In the genomic region with DNA sequence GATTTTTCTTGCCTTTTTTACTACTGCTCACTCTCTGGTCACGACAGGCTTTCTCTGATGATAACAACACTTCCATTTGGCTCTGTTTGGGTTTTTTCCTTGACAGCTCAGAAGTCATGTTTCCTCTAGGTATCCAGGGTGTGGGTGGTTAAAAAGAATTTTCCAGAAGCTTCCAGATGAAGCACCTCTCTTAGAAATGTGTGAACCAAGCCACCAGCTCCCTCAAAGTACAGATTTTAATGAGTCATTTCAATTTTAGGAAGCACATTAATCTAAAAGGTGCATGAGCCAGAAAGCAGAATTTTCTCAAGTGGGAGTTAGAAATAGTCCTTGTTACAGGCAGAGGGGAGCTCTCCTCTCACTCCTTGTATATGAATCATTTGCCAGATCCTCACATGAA, we compare ENCODE assay signal across 24 mouse cellular contexts.
A peak's percentile ranks its signal among the peaks of the same experiment; 100 is the strongest.
DNase-seq lines count a peak whose midpoint lies in the region; ATAC-seq lines count a peak whose summit lies in the region.
"Had no signal": no experiment of that assay in that cellular context is flagged by ENCODE, and none has a peak within 500 bp of the region (broad histone marks: within the 10 kb centered on the region; RNA-seq: fewer than 3 reads in every experiment).

No protein-coding gene starts in this region.

- 26% methylated on average over 1 of the region's 1 CpGs for WGBS in heart, embryonic 12.5 days
- 20% methylated on average over 1 of the region's 1 CpGs for WGBS in intestine, embryonic 15.5 days

- no peak overlapping the region for H3K9ac ChIP-seq in heart, embryonic 12.5 days
- H3K9ac ChIP-seq in intestine, embryonic 15.5 days, result no peak overlapping the region
- H3K9ac ChIP-seq: embryonic facial prominence, embryonic 15.5 days; midbrain, embryonic 13.5 days; neural tube, embryonic 12.5 days had no signal

- H3K4me2 ChIP-seq in heart, embryonic 12.5 days, result no peak overlapping the region
- H3K4me2 ChIP-seq in intestine, embryonic 15.5 days (replicated peaks), result no peak overlapping the region
- H3K4me2 ChIP-seq: embryonic facial prominence, embryonic 15.5 days; midbrain, embryonic 13.5 days; neural tube, embryonic 12.5 days had no signal

- no peaks in the 10 kb centered on the region for H3K27me3 ChIP-seq in heart, embryonic 12.5 days (replicated peaks)
- no peaks in the 10 kb centered on the region for H3K27me3 ChIP-seq in intestine, embryonic 15.5 days (replicated peaks)
- H3K27me3 ChIP-seq: embryonic facial prominence, embryonic 15.5 days; midbrain, embryonic 13.5 days; neural tube, embryonic 12.5 days had no signal

- H3K4me1 ChIP-seq in heart, embryonic 12.5 days (replicated peaks), result peaks cover 14% of the 10 kb centered on the region
- no peaks in the 10 kb centered on the region for H3K4me1 ChIP-seq in intestine, embryonic 15.5 days (replicated peaks)
- H3K4me1 ChIP-seq: embryonic facial prominence, embryonic 15.5 days; limb, embryonic 10.5 days; midbrain, embryonic 13.5 days; neural tube, embryonic 12.5 days had no signal

- no peak for DNase-seq in heart, adult 9 months (ENCODE audit: low spot score in 2 of 2)
- DNase-seq in right cerebral cortex, adult 2 months (ENCODE audit: low spot score in 2 of 2), result peak; percentile 71 to 76
- no peak for DNase-seq in right cerebral cortex, postnatal 10 days (ENCODE audit: low spot score in 2 of 2)
- peak; percentile 79 to 80 for DNase-seq in left cerebral cortex, adult 9 months (ENCODE audit: low spot score in 2 of 2)
- DNase-seq in urinary bladder, postnatal 10 days (ENCODE audit: low spot score), result no peak
- DNase-seq: adrenal gland, postnatal 14 days; cerebellum, adult 11 months; cerebellum, postnatal 14 days; heart, adult 2 months; kidney, adult 18-20 months; kidney, postnatal 10 days; lung, adult 18-20 months; lung, postnatal 14 days; thymus, postnatal 14 days had no signal

- H3K27ac ChIP-seq in heart, embryonic 12.5 days (ENCODE audit: poor library complexity, severe bottlenecking), result peak overlapping the region; percentile 17; the same call in 1 of the 2 replicates
- no peak overlapping the region for H3K27ac ChIP-seq in intestine, embryonic 15.5 days
- H3K27ac ChIP-seq: embryonic facial prominence, embryonic 15.5 days; heart, adult 2 months; hindbrain, postnatal 0 days; limb, embryonic 10.5 days; midbrain, embryonic 13.5 days; neural tube, embryonic 12.5 days had no signal

- H3K36me3 ChIP-seq in heart, embryonic 12.5 days, result no peaks in the 10 kb centered on the region
- H3K36me3 ChIP-seq in intestine, embryonic 15.5 days, result no peaks in the 10 kb centered on the region
- H3K36me3 ChIP-seq: embryonic facial prominence, embryonic 15.5 days; limb, embryonic 10.5 days; midbrain, embryonic 13.5 days; neural tube, embryonic 12.5 days had no signal

- no peaks in the 10 kb centered on the region for H3K9me3 ChIP-seq in heart, embryonic 12.5 days (replicated peaks)
- no peaks in the 10 kb centered on the region for H3K9me3 ChIP-seq in intestine, embryonic 15.5 days
- H3K9me3 ChIP-seq: embryonic facial prominence, embryonic 15.5 days; limb, embryonic 10.5 days; midbrain, embryonic 13.5 days; neural tube, embryonic 12.5 days had no signal

- no peak overlapping the region for H3K4me3 ChIP-seq in heart, embryonic 12.5 days
- no peak overlapping the region for H3K4me3 ChIP-seq in intestine, embryonic 15.5 days (replicated peaks)
- H3K4me3 ChIP-seq: embryonic facial prominence, embryonic 15.5 days; heart, adult 2 months; limb, embryonic 10.5 days; midbrain, embryonic 13.5 days; neural tube, embryonic 12.5 days had no signal

- ATAC-seq in heart, embryonic 12.5 days (ENCODE audit: insufficient number of reproducible peaks, low FRiP score), result no peak
- no peak for ATAC-seq in intestine, embryonic 15.5 days
- ATAC-seq: activated CD4-positive, CD25-positive, alpha-beta regulatory T cell, adult 4 months; CD4-positive, CD25-positive, alpha-beta regulatory T cell, adult 4 months; forebrain, embryonic 16.5 days; hindbrain, postnatal 0 days; midbrain, embryonic 13.5 days had no signal

Comparison
In these comparisons a context has a peak if more than half of its experiments do, and no peak if none do; other contexts are left out.
1. DNase-seq: peak in right cerebral cortex, adult 2 months (2 of 2) and left cerebral cortex, adult 9 months (2 of 2); none in heart, adult 9 months (0 of 2), right cerebral cortex, postnatal 10 days (0 of 2) and urinary bladder, postnatal 10 days (single experiment).